Mouse (Mus musculus) lung, adult 2 months (tissue): ENCODE results near the gene Tex46. TPM values are rescaled to one million over a fixed set of nuclear protein-coding genes. Genes with fewer than 3 reads are reported as not detected.
A peak's percentile ranks its signal among the peaks of the same experiment; 100 is the strongest.

ENCODE experiments used
- DNase-seq: peaks from one replicate; pipeline ENCODE4 v3.0.0; 2022
- H3K4me1 ChIP-seq: fragments of 200-500 bp; 2 replicates; pipeline ENCODE4 v1.6.1; 2011; ENCODE audit warnings: low read length; ENCODE audit not compliant: control insufficient read depth, insufficient read depth
- H3K4me3 ChIP-seq: fragments of 200-500 bp; replicated peaks from 2 replicates; pipeline ENCODE3; 2011; ENCODE audit warnings: low read depth, mild to moderate bottlenecking, control low read depth, low read length; ENCODE audit errors: extremely low read depth
- CTCF ChIP-seq: fragments of 200-500 bp; IDR thresholded peaks from 2 replicates; pipeline ENCODE4 v1.5.1; 2011; ENCODE audit warnings: mild to moderate bottlenecking, low read length, control low read depth; ENCODE audit not compliant: insufficient read depth
- POLR2A ChIP-seq: fragments of 200-500 bp; IDR thresholded peaks from 2 replicates; pipeline ENCODE4 v1.6.1; 2011; ENCODE audit warnings: low read depth, mild to moderate bottlenecking, control low read depth, low read length, borderline replicate concordance; ENCODE audit errors: extremely low read depth
- WGBS: fragments of 180-500 bp; shearing (Covaris S2); methylation state at CpG from one replicate; pipeline ENCODE4 v1.1.7; 2018; 5-methylcytosine and 5-hydroxymethylcytosine counted together
- polyA plus RNA-seq: library from polyadenylated mRNA; depleted of rRNA; stranded (reverse); fragments of >200 nt; gene quantifications from 2 replicates; pipeline ENCODE4 v1.2.3, GENCODE M21; 2012; rRNA removed

Tex46 gene
- polyA plus RNA-seq, result not detected in 2 replicates

- H3K4me3 ChIP-seq, result no peak within 1 kb of the TSS
- TF ChIP-seq POLR2A (no peak), CTCF (no peak)
- 52% methylated on average over 4 of the region's 4 CpGs for WGBS
- DNase-seq, result peak; percentile 29
- no peaks in the 10 kb centered on the region for H3K4me1 ChIP-seq
Observed at GRCm38 (mm10) chr4:136610387-136610856, at the start of gene Tex46. Gene Tex46 (plus strand): TSS chr4:136610437.

DNA sequence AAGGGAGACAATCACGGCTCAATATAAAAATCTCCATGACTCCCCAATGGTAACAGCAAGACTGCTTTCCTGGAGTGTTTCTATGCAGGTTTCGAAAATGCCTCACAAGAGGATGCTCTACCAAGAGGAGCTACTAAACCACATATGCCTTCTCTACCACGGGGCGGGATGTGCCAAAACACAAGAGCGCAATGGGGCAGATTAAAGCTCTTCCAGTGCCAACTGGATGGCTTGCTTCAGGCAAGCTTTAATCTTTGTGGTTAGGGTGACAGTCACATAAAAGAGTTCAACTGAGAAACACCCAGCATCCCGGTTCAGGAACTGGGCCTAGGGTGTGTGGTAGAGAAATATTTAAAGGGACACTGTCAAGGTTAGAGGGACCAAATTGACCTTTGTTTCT lies 47.5 kb upstream of the Tex46 start:
- H3K4me3 ChIP-seq, result no peak overlapping the region
- no peak for TF ChIP-seq POLR2A
- TF ChIP-seq CTCF, result no peak
- no peaks in the 10 kb centered on the region for H3K4me1 ChIP-seq
- 80% methylated on average over 6 of the region's 6 CpGs for WGBS
- no peak for DNase-seq

DNA sequence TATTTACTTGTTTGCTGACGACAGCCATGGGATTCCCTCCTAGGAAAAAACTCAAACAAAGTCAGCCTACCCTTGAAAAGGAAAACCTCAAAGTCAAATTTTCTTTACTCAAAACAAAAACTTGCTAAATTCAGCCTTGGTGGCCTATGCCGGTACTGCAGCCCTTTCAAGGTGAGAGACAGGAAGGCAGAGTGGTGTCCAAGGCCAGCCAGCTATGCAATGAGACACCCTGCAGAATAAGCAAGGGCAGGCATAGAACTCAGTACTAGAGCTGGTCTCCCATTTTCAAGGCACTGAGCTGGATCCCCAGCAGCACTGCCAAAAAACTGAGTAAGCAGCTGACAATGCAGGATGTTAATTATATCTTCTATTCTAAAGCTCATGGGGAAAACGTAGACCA lies 41.6 kb upstream of the Tex46 start:
- Histone ChIP-seq H3K4me1 (no peaks in the 10 kb centered on the region), H3K4me3 (no peak overlapping the region)
- WGBS, result 69% methylated on average over 3 of the region's 3 CpGs
- TF ChIP-seq CTCF (0 out of 2 replicates have a peak, but pooled peaks have one; percentile 12), POLR2A (no peak)
- no peak for DNase-seq

DNA sequence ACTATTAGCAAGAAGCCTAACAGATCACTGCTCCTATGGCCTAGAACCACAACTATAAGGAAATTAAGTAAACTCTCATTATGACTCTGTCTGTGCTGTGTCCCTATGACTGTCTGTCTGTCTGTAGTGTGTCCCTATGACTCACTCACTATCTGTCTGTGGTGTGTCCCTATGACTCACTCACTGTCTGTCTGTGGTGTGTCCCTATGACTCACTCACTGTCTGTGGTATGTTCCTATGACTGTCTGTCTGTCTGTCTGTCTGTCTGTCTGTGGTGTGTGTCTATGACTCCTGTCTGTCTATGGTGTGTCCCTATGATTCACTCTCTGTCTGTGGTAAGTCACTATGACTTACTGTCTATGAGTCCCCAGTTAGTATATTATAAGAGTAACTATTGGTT lies 40.2 kb upstream of the Tex46 start:
- no peak overlapping the region for H3K4me3 ChIP-seq
- TF ChIP-seq POLR2A (no peak), CTCF (no peak)
- H3K4me1 ChIP-seq, result no peaks in the 10 kb centered on the region
- DNase-seq, result no peak

DNA sequence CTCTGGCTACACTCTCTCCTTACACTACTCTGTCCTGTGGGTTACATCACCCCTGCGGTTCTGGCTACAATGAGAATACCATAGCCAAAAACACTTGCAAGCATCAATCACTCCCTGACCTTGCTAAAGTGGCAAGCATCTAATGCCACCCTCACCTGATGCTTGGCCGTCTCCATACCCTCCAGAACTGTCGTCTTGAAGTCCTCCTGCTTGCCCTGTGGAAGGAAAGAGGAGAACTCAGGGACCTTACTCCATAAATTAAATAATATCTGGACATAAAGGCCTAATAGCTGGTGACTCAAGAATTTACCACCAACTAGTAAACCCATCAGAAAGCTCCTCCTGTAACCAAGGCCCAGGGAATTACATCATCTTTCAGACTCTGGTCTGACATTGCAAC lies 28.4 kb upstream of the Tex46 start:
- TF ChIP-seq CTCF, result no peak
- no peak for TF ChIP-seq POLR2A
- WGBS, result 89% methylated on average over 3 of the region's 3 CpGs
- Histone ChIP-seq H3K4me1 (peaks cover 19% of the 10 kb centered on the region), H3K4me3 (no peak overlapping the region)
- DNase-seq, result no peak

- H3K4me3 ChIP-seq, result no peak overlapping the region
- 81% methylated on average over 4 of the region's 4 CpGs for WGBS
- H3K4me1 ChIP-seq, result peaks cover 14% of the 10 kb centered on the region
- no peak for DNase-seq
- no peak for TF ChIP-seq POLR2A
- no peak for TF ChIP-seq CTCF
Observed at GRCm38 (mm10) chr4:136587221-136587827, 22.9 kb upstream of the Tex46 start.

- H3K4me1 ChIP-seq, result peaks cover 8% of the 10 kb centered on the region
- TF ChIP-seq CTCF (no peak), POLR2A (no peak)
- no peak overlapping the region for H3K4me3 ChIP-seq
- 88% methylated on average over 4 of the region's 4 CpGs for WGBS
- no peak for DNase-seq
Observed at GRCm38 (mm10) chr4:136588003-136588402, 22.2 kb upstream of the Tex46 start.

GRCm38 (mm10) chr4:136592111-136592510 lies 18.1 kb upstream of the Tex46 start:
- H3K4me1 ChIP-seq, result peaks cover 5% of the 10 kb centered on the region
- no peak overlapping the region for H3K4me3 ChIP-seq
- no peak for DNase-seq
- whole genome bisulfite sequencing, result 49% methylated on average over 4 of the region's 4 CpGs
- TF ChIP-seq CTCF, result no peak
- no peak for TF ChIP-seq POLR2A

GRCm38 (mm10) chr4:136594006-136594405 lies 16.2 kb upstream of the Tex46 start:
- DNase-seq, result no peak
- WGBS, result 71% methylated on average over 2 of the region's 2 CpGs
- no peak overlapping the region for H3K4me3 ChIP-seq
- TF ChIP-seq POLR2A (no peak), CTCF (no peak)
- peaks cover 5% of the 10 kb centered on the region for H3K4me1 ChIP-seq

GRCm38 (mm10) chr4:136595221-136595620 lies 15.0 kb upstream of the Tex46 start:
- H3K4me3 ChIP-seq, result no peak overlapping the region
- H3K4me1 ChIP-seq, result peaks cover 5% of the 10 kb centered on the region
- TF ChIP-seq POLR2A, result no peak
- TF ChIP-seq CTCF, result no peak
- 48% methylated on average over 6 of the region's 6 CpGs for WGBS
- no peak for DNase-seq
